In the genomic region with DNA sequence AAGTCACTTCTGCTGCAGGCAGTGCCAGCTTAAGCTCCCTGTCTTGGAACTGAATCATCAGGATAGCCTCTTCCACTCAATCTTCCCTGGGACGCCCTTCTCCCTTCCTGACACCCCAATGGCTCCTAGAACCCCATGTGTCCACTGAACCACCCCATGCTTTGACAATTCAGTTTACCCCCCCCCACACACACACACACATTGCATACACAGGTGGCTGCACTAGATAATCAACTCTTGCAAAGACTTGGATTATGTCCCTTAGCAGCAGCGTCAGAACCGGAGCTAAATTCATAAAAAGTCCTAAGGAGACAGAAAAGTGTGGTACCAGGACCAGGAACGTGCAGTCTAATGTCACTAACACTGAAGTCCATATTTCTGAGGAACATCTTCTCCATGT, we compare ENCODE assay signal across 22 mouse cellular contexts. TPM values are rescaled to one million over a fixed set of nuclear protein-coding genes. Genes with fewer than 3 reads are reported as not detected.
A peak's percentile ranks its signal among the peaks of the same experiment; 100 is the strongest.
DNase-seq lines count a peak whose midpoint lies in the region; ATAC-seq and TF ChIP-seq lines count a peak whose summit lies in the region.
"Had no signal": no experiment of that assay in that cellular context is flagged by ENCODE, and none has a peak within 500 bp of the region (broad histone marks: within the 10 kb centered on the region; RNA-seq: fewer than 3 reads in every experiment).

No protein-coding gene starts in this region.

- TF ChIP-seq EP300 in liver, postnatal 0 days (IDR thresholded peaks at IDR 0.05; ENCODE audit: low read depth): peak; percentile 44; the same call in 1 of the 2 replicates

- no peak overlapping the region for H3K9ac ChIP-seq in liver, embryonic 13.5 days
- no peak overlapping the region for H3K9ac ChIP-seq in liver, postnatal 0 days (replicated peaks)
- no peak overlapping the region for H3K9ac ChIP-seq in neural tube, embryonic 15.5 days (replicated peaks)
- H3K9ac ChIP-seq in midbrain, embryonic 11.5 days (ENCODE audit: low read length): no peak overlapping the region
- H3K9ac ChIP-seq: embryonic facial prominence, embryonic 12.5 days; forebrain, embryonic 13.5 days; forebrain, postnatal 0 days; heart, embryonic 13.5 days; hindbrain, embryonic 12.5 days had no signal

- intact Hi-C loops in gastrocnemius, postnatal 36 days (cut with DNase I): no loop called here

- no peak overlapping the region for H3K4me2 ChIP-seq in liver, embryonic 13.5 days
- H3K4me2 ChIP-seq in liver, postnatal 0 days (ENCODE audit: low read depth, low read length): no peak overlapping the region
- no peak overlapping the region for H3K4me2 ChIP-seq in neural tube, embryonic 15.5 days
- H3K4me2 ChIP-seq in midbrain, embryonic 11.5 days: no peak overlapping the region
- H3K4me2 ChIP-seq: embryonic facial prominence, embryonic 12.5 days; forebrain, embryonic 13.5 days; heart, embryonic 13.5 days; hindbrain, embryonic 12.5 days had no signal

- H3K36me3 ChIP-seq in liver, embryonic 13.5 days: peaks cover 34% of the 10 kb centered on the region
- H3K36me3 ChIP-seq in liver, postnatal 0 days (replicated peaks; ENCODE audit: insufficient read depth, low read length): peaks cover 26% of the 10 kb centered on the region
- no peaks in the 10 kb centered on the region for H3K36me3 ChIP-seq in neural tube, embryonic 15.5 days
- no peaks in the 10 kb centered on the region for H3K36me3 ChIP-seq in midbrain, embryonic 11.5 days (ENCODE audit: control insufficient read depth, insufficient read depth, low read length)
- H3K36me3 ChIP-seq: embryonic facial prominence, embryonic 12.5 days; hindbrain, embryonic 12.5 days had no signal

- no peaks in the 10 kb centered on the region for H3K9me3 ChIP-seq in liver, embryonic 13.5 days (replicated peaks)
- H3K9me3 ChIP-seq in liver, postnatal 0 days (ENCODE audit: low read length): no peaks in the 10 kb centered on the region
- no peaks in the 10 kb centered on the region for H3K9me3 ChIP-seq in neural tube, embryonic 15.5 days (replicated peaks)
- no peaks in the 10 kb centered on the region for H3K9me3 ChIP-seq in midbrain, embryonic 11.5 days (ENCODE audit: control insufficient read depth, low read length)
- H3K9me3 ChIP-seq: embryonic facial prominence, embryonic 12.5 days; forebrain, embryonic 13.5 days; heart, embryonic 13.5 days; hindbrain, embryonic 12.5 days had no signal

- peak; percentile 49; the same call in 1 of the 2 replicates for ATAC-seq in liver, embryonic 13.5 days (ENCODE audit: low read depth)
- peak; percentile 40; the same call in 1 of the 2 replicates for ATAC-seq in liver, postnatal 0 days
- ATAC-seq in neural tube, embryonic 15.5 days (ENCODE audit: low FRiP score): no peak
- no peak for ATAC-seq in midbrain, embryonic 11.5 days (ENCODE audit: low FRiP score)
- ATAC-seq: CD4-positive, CD25-positive, alpha-beta regulatory T cell, adult 4 months; forebrain, embryonic 13.5 days; forebrain, postnatal 0 days; hindbrain, embryonic 16.5 days had no signal

- DNase-seq in heart, adult 11 months: peak; percentile 72
- DNase-seq in heart, postnatal 4 days: no peak
- no peak for DNase-seq in liver, embryonic 13.5 days
- no peak for DNase-seq in liver, postnatal 0 days
- DNase-seq in midbrain, embryonic 11.5 days (ENCODE audit: low spot score, missing footprints): no peak
- no peak for DNase-seq in gastrocnemius, postnatal 36 days
- DNase-seq: adrenal gland, postnatal 10 days; B cell, adult 2 months; cerebellum, adult 11 months; cerebellum, adult 8-10 months; cerebellum, postnatal 14 days; embryo, embryonic 11 days; forebrain, postnatal 0 days; gastrocnemius, postnatal 14 days; heart, postnatal 36 days had no signal

- 68% methylated on average over 4 of the region's 4 CpGs for WGBS in liver, embryonic 13.5 days (ENCODE audit: insufficient replicate concordance)
- 77% methylated on average over 4 of the region's 4 CpGs for WGBS in liver, postnatal 0 days (ENCODE audit: insufficient replicate concordance)
- WGBS in neural tube, embryonic 15.5 days: 96% methylated on average over 4 of the region's 4 CpGs
- 95% methylated on average over 4 of the region's 4 CpGs for WGBS in midbrain, embryonic 11.5 days

- TF ChIP-seq CTCF in liver, postnatal 0 days (IDR thresholded peaks at IDR 0.05; ENCODE audit: low read depth): no peak

- peaks cover 44% of the 10 kb centered on the region for H3K4me1 ChIP-seq in liver, embryonic 13.5 days (replicated peaks)
- peaks cover 8% of the 10 kb centered on the region for H3K4me1 ChIP-seq in liver, postnatal 0 days (ENCODE audit: insufficient read depth)
- H3K4me1 ChIP-seq in neural tube, embryonic 15.5 days: no peaks in the 10 kb centered on the region
- H3K4me1 ChIP-seq in midbrain, embryonic 11.5 days (ENCODE audit: control insufficient read depth, insufficient read depth, low read length): no peaks in the 10 kb centered on the region
- H3K4me1 ChIP-seq: embryonic facial prominence, embryonic 12.5 days; forebrain, embryonic 13.5 days; hindbrain, embryonic 12.5 days had no signal

- no peaks in the 10 kb centered on the region for H3K27me3 ChIP-seq in liver, embryonic 13.5 days
- H3K27me3 ChIP-seq in liver, postnatal 0 days (ENCODE audit: insufficient read depth, low read length): no peaks in the 10 kb centered on the region
- H3K27me3 ChIP-seq in neural tube, embryonic 15.5 days (replicated peaks): no peaks in the 10 kb centered on the region
- H3K27me3 ChIP-seq in midbrain, embryonic 11.5 days (ENCODE audit: control insufficient read depth, insufficient read depth, low read length): no peaks in the 10 kb centered on the region
- H3K27me3 ChIP-seq: embryonic facial prominence, embryonic 12.5 days; forebrain, embryonic 13.5 days; heart, embryonic 13.5 days; hindbrain, embryonic 12.5 days had no signal

- H3K27ac ChIP-seq in liver, embryonic 13.5 days: no peak overlapping the region
- H3K27ac ChIP-seq in liver, postnatal 0 days (ENCODE audit: low read depth): no peak overlapping the region
- no peak overlapping the region for H3K27ac ChIP-seq in neural tube, embryonic 15.5 days (replicated peaks)
- H3K27ac ChIP-seq in midbrain, embryonic 11.5 days (ENCODE audit: low read depth, low read length): no peak overlapping the region
- H3K27ac ChIP-seq: embryonic facial prominence, embryonic 12.5 days; forebrain, embryonic 13.5 days; heart, embryonic 13.5 days; hindbrain, embryonic 12.5 days had no signal

- no peak overlapping the region for H3K4me3 ChIP-seq in liver, embryonic 13.5 days (replicated peaks)
- H3K4me3 ChIP-seq in liver, postnatal 0 days (ENCODE audit: low read depth, low read length): no peak overlapping the region
- no peak overlapping the region for H3K4me3 ChIP-seq in neural tube, embryonic 15.5 days (replicated peaks)
- no peak overlapping the region for H3K4me3 ChIP-seq in midbrain, embryonic 11.5 days (ENCODE audit: low read depth, low read length)
- H3K4me3 ChIP-seq: embryonic facial prominence, embryonic 12.5 days; forebrain, embryonic 13.5 days; heart, embryonic 13.5 days; hindbrain, embryonic 12.5 days had no signal

RNA-seq across cellular contexts. Expression of gene Man1a, which starts 47.5 kb away (rescaled TPM):
- 10 to 100 TPM; 21.4 to 22.1 TPM for total RNA-seq in heart, postnatal 4 days (2021)
- polyA plus RNA-seq in liver, embryonic 13.5 days (2015; fragmentation: Nextera tagmentation; extraction: Ambion mirVana): 8.2 and 11.2 TPM in 2 replicates
- polyA plus RNA-seq in liver, postnatal 0 days (2015; fragmentation: Nextera tagmentation; extraction: Ambion mirVana): 13.2 and 15.2 TPM in 2 replicates
- 5.3 TPM in 2 replicates for polyA plus RNA-seq in neural tube, embryonic 15.5 days (2015; fragmentation: Nextera tagmentation; extraction: Ambion mirVana)
- 1.7 and 2.1 TPM in 2 replicates for polyA plus RNA-seq in midbrain, embryonic 11.5 days (2014; fragmentation: Nextera tagmentation; extraction: Ambion mirVana)
- total RNA-seq in gastrocnemius, postnatal 36 days (2021): 10 to 100 TPM in 1 of 2 experiments, 1 to 10 TPM in 1; 8.9 to 10.6 TPM

Comparison
In these comparisons a context has a peak if more than half of its experiments do, and no peak if none do; other contexts are left out.
1. ATAC-seq: peak in liver, embryonic 13.5 days (single experiment) and liver, postnatal 0 days (single experiment); none in neural tube, embryonic 15.5 days (single experiment) and midbrain, embryonic 11.5 days (single experiment).